Mouse (Mus musculus) limb, embryonic 11.5 days (tissue): Measurements from ENCODE around the gene Vmn2r83. TPM values are rescaled to one million over a fixed set of nuclear protein-coding genes. Genes with fewer than 3 reads are reported as not detected.

ENCODE experiments used
- ATAC-seq: fragments of 200-750 bp; cut with Nextera tagmentation; 2 replicates; pipeline ENCODE4 v1.8.0; 2017; ENCODE audit warnings: low read depth; ENCODE audit not compliant: insufficient number of reproducible peaks, low FRiP score, low TSS enrichment
- DNase-seq: peaks from one replicate; pipeline ENCODE4 v3.0.0-alpha.2; 2015; ENCODE audit warnings: low spot score
- H3K27ac ChIP-seq: fragments of 300-500 bp; sonication (generic); replicated peaks from 2 replicates; pipeline ENCODE4 v1.5.1; 2014; ENCODE audit warnings: low read depth, mild to moderate bottlenecking, low read length
- H3K27me3 ChIP-seq: fragments of 300-500 bp; sonication (generic); 2 replicates; pipeline ENCODE4 v1.6.1; 2014; ENCODE audit warnings: mild to moderate bottlenecking, low read length, mixed read lengths; ENCODE audit not compliant: control insufficient read depth, insufficient read depth
- H3K36me3 ChIP-seq: fragments of 300-500 bp; sonication (generic); 2 replicates; pipeline ENCODE4 v1.6.1; 2014; ENCODE audit warnings: mild to moderate bottlenecking, low read length, moderate library complexity, mixed read lengths; ENCODE audit not compliant: control insufficient read depth, insufficient read depth
- H3K4me1 ChIP-seq: fragments of 300-500 bp; sonication (generic); 2 replicates; pipeline ENCODE4 v1.6.1; 2014; ENCODE audit warnings: low read length, mixed read lengths; ENCODE audit not compliant: control insufficient read depth, insufficient read depth
- H3K4me2 ChIP-seq: fragments of 300-500 bp; sonication (generic); 2 replicates; pipeline ENCODE4 v1.6.1; 2014; ENCODE audit warnings: low read depth, mild to moderate bottlenecking, moderate library complexity; ENCODE audit not compliant: severe bottlenecking
- H3K4me3 ChIP-seq: fragments of 300-500 bp; sonication (generic); 2 replicates; pipeline ENCODE4 v1.5.1; 2014; ENCODE audit warnings: low read depth, low read length
- H3K9ac ChIP-seq: fragments of 300-500 bp; sonication (generic); 2 replicates; pipeline ENCODE4 v1.6.1; 2014; ENCODE audit warnings: mild to moderate bottlenecking, low read length
- H3K9me3 ChIP-seq: fragments of 300-500 bp; sonication (generic); 2 replicates; pipeline ENCODE4 v1.6.1; 2016; ENCODE audit warnings: low read length; ENCODE audit not compliant: control insufficient read depth
- WGBS: fragments of 180-500 bp; shearing (Covaris S2); extraction: QIAGEN DNeasy Blood & Tissue Kit; methylation state at CpG from one replicate; pipeline ENCODE4 v1.1.7; 2014; 5-methylcytosine and 5-hydroxymethylcytosine counted together
- polyA plus RNA-seq: library from polyadenylated mRNA; unstranded; fragments of >200 nt; fragmentation: Nextera tagmentation; extraction: Ambion mirVana; gene quantifications from 2 replicates; pipeline ENCODE4 v1.2.1, GENCODE M21; 2014

Gene Vmn2r83
- polyA plus RNA-seq, 1 experiment from 2014 or later: not detected

DNA sequence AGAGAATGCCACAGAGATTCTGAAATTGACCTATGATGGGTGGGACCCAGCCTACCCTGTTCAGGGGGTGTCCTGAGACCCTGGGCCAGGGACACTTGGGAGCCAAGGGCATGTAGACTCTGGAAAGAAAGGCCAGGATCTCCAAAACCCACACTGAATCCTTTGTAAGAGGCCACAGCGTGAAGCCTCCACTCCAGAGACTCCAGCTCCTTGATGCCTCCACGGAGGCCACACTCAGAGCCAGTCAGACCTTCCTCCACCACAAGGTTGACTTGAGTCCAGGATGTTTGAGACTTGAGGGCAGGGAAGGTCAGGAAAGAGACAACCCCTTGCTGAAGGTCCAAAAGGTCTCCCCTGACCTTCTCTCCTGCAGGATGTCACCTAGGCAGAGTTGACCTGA lies 65.9 kb downstream of the Vmn2r83 start:
- no peak overlapping the region for H3K4me3 ChIP-seq
- H3K9me3 ChIP-seq: no peaks in the 10 kb centered on the region
- no peak overlapping the region for H3K9ac ChIP-seq
- no peak overlapping the region for H3K27ac ChIP-seq
- WGBS: 85% methylated on average over 2 of the region's 2 CpGs
- H3K4me1 ChIP-seq: no peaks in the 10 kb centered on the region
- H3K4me2 ChIP-seq: no peak overlapping the region
- peaks cover under 1% of the 10 kb centered on the region; the same call in 1 of the 2 replicates for H3K36me3 ChIP-seq
- DNase-seq (peak; percentile 20), ATAC-seq (no peak)
- no peaks in the 10 kb centered on the region for H3K27me3 ChIP-seq

- Histone ChIP-seq H3K27ac (no peak overlapping the region), H3K4me2 (no peak overlapping the region), H3K9ac (no peak overlapping the region), H3K4me3 (no peak overlapping the region), H3K9me3 (no peaks in the 10 kb centered on the region), H3K27me3 (no peaks in the 10 kb centered on the region), H3K36me3 (peaks cover 4% of the 10 kb centered on the region), H3K4me1 (no peaks in the 10 kb centered on the region)
- no peak for DNase-seq
- 52% methylated on average over 1 of the region's 1 CpGs for WGBS
- no peak for ATAC-seq
These were observed 66.9 kb downstream of the Vmn2r83 start for GRCm38 (mm10) chr10:79535431-79535830.

- H3K9ac ChIP-seq: no peak overlapping the region
- 73% methylated on average over 12 of the region's 12 CpGs for WGBS
These were observed 68.0 kb downstream of the Vmn2r83 start for GRCm38 (mm10) chr10:79536461-79537080.

DNA sequence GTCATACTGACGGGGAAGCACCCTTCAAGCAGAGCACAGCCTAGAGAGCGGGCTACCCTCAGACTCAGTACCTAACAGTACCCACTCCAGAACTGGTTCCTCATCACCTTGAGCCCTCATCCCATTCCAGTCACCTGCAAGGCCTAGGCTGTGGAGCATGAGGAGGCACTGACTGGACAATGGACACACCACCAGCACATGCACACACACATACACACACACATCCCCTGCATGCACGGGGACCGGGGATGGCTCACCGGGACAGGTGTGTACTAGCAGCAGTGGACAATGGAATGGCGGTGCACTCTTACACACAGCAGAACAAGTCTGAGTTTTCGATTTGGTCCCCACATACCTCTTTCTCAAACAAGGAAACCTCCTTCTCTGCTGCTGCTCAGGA lies 68.7 kb downstream of the Vmn2r83 start:
- Histone ChIP-seq H3K9ac (no peak overlapping the region), H3K27ac (no peak overlapping the region), H3K4me1 (no peaks in the 10 kb centered on the region), H3K36me3 (peaks cover 11% of the 10 kb centered on the region), H3K9me3 (no peaks in the 10 kb centered on the region), H3K27me3 (no peaks in the 10 kb centered on the region), H3K4me2 (no peak overlapping the region), H3K4me3 (no peak overlapping the region)
- WGBS: 90% methylated on average over 7 of the region's 7 CpGs
- DNase-seq (no peak), ATAC-seq (no peak)

More at GRCm38 (mm10) chr10:79536461-79537080, 68.0 kb downstream of the Vmn2r83 start:
- no peak overlapping the region for H3K4me2 ChIP-seq
- no peak overlapping the region for H3K27ac ChIP-seq
- peaks cover 9% of the 10 kb centered on the region for H3K36me3 ChIP-seq
- ATAC-seq (no peak), DNase-seq (no peak)
- no peaks in the 10 kb centered on the region for H3K27me3 ChIP-seq
- H3K9me3 ChIP-seq: no peaks in the 10 kb centered on the region
- H3K4me1 ChIP-seq: no peaks in the 10 kb centered on the region
- no peak overlapping the region for H3K4me3 ChIP-seq

GRCm38 (mm10) chr10:79537781-79538180 lies 69.2 kb downstream of the Vmn2r83 start:
- no peak overlapping the region for H3K4me3 ChIP-seq
- peaks cover 16% of the 10 kb centered on the region for H3K36me3 ChIP-seq
- WGBS: 89% methylated on average over 2 of the region's 2 CpGs
- ATAC-seq: no peak
- no peak overlapping the region for H3K27ac ChIP-seq
- no peak overlapping the region for H3K4me2 ChIP-seq
- no peaks in the 10 kb centered on the region for H3K27me3 ChIP-seq
- no peaks in the 10 kb centered on the region for H3K9me3 ChIP-seq
- no peak for DNase-seq
- no peaks in the 10 kb centered on the region for H3K4me1 ChIP-seq
- H3K9ac ChIP-seq: no peak overlapping the region

DNA sequence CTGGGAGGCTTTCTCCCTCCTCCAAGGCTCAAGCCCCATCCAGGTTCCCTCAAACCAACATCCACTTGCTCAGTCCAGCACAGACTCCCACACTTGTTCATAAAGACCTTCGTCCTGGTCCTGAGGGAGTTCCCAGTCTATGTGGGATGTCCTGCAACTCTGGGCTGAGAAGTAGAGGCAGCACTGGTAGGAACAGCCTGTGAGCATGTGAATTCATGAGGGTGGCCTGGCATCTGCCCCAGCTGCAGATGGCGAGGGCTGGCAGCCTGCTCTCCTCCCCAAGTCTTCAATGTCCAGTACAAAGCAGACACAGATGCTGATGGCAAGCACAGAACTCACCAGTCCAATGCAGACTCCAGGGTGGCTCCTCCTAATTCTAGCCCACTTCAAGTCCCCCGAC lies 69.8 kb downstream of the Vmn2r83 start:
- peaks cover 16% of the 10 kb centered on the region for H3K36me3 ChIP-seq
- no peaks in the 10 kb centered on the region for H3K27me3 ChIP-seq
- no peak overlapping the region for H3K4me3 ChIP-seq
- no peaks in the 10 kb centered on the region for H3K9me3 ChIP-seq
- DNase-seq: no peak
- H3K4me1 ChIP-seq: no peaks in the 10 kb centered on the region
- no peak overlapping the region for H3K4me2 ChIP-seq
- no peak for ATAC-seq
- H3K27ac ChIP-seq: no peak overlapping the region
- no peak overlapping the region for H3K9ac ChIP-seq
- WGBS: 93% methylated on average over 3 of the region's 3 CpGs

GRCm38 (mm10) chr10:79538873-79539272 lies 70.3 kb downstream of the Vmn2r83 start:
- whole genome bisulfite sequencing: 71% methylated on average over 4 of the region's 4 CpGs
- Histone ChIP-seq H3K27ac (no peak overlapping the region), H3K9ac (no peak overlapping the region), H3K9me3 (no peaks in the 10 kb centered on the region), H3K36me3 (peaks cover 21% of the 10 kb centered on the region), H3K27me3 (no peaks in the 10 kb centered on the region), H3K4me2 (no peak overlapping the region), H3K4me3 (no peak overlapping the region), H3K4me1 (no peaks in the 10 kb centered on the region)
- DNase-seq: no peak
- no peak for ATAC-seq

- DNase-seq: no peak
These were observed 71.4 kb downstream of the Vmn2r83 start for GRCm38 (mm10) chr10:79539701-79540495.

More at GRCm38 (mm10) chr10:79539701-79540495, 71.4 kb downstream of the Vmn2r83 start:
- H3K9ac ChIP-seq: no peak overlapping the region
- H3K9me3 ChIP-seq: no peaks in the 10 kb centered on the region
- ATAC-seq: no peak
- 92% methylated on average over 16 of the region's 16 CpGs for WGBS
- H3K4me3 ChIP-seq: no peak overlapping the region
- H3K4me1 ChIP-seq: no peaks in the 10 kb centered on the region
- H3K36me3 ChIP-seq: peaks cover 26% of the 10 kb centered on the region
- H3K27ac ChIP-seq: no peak overlapping the region
- no peaks in the 10 kb centered on the region for H3K27me3 ChIP-seq
- H3K4me2 ChIP-seq: no peak overlapping the region
